ENCODE assay signal across 9 mouse cellular contexts in the genomic region with DNA sequence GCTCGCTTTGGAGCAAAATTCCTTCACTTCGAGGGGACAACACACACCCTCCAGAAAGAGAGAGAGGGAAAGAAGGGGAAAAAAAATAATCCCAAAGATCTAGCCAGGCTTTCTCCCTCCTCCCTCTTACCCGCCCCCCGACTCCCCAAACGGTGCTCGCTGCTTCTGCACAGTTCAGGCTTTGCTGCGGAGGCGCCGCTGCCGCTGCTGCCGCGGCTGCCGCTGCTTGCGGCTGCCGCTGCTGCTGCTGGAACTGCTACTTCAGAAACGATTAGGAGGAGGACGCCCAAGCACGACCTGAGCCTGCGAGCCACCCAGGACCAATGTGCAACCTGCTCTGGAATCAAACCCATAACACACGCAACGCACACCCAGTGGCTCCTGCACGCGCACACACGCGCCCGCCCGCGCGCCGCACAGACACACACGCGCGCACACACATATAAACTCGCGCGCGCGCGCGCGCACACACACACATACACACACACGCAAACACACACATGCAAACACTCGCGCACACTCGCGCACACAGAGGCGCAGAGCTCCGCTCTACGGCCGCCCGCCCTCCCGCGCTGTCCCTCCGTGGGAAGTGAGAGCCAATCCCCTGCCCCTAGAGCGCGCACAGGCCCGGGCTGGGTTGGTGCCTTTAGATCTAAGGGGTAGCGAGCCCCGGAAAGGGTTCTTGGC. TPM values are rescaled to one million over a fixed set of nuclear protein-coding genes. Genes with fewer than 3 reads are reported as not detected.
DNase-seq lines count a peak whose midpoint lies in the region; ATAC-seq lines count a peak whose summit lies in the region.
"Had no signal": no experiment of that assay in that cellular context is flagged by ENCODE, and none has a peak within 500 bp of the region (broad histone marks: within the 10 kb centered on the region; RNA-seq: fewer than 3 reads in every experiment).

Tenm2 (minus strand) TSS at position 51 of the 687 bp plus-strand sequence.

- peaks cover 18% of the 10 kb centered on the region for H3K27me3 ChIP-seq in embryonic facial prominence, embryonic 12.5 days
- H3K27me3 ChIP-seq in midbrain, embryonic 15.5 days (replicated peaks): no peaks in the 10 kb centered on the region

- no peaks in the 10 kb centered on the region for H3K9me3 ChIP-seq in embryonic facial prominence, embryonic 12.5 days
- H3K9me3 ChIP-seq in midbrain, embryonic 15.5 days: no peaks in the 10 kb centered on the region

- H3K4me2 ChIP-seq in embryonic facial prominence, embryonic 12.5 days (replicated peaks): peak within 1 kb of the TSS; percentile 79
- H3K4me2 ChIP-seq in midbrain, embryonic 15.5 days: peak within 1 kb of the TSS; percentile 63

- peak within 1 kb of the TSS; percentile 77 for H3K27ac ChIP-seq in embryonic facial prominence, embryonic 12.5 days
- H3K27ac ChIP-seq in midbrain, embryonic 15.5 days: peak within 1 kb of the TSS; percentile 99

- peak within 1 kb of the TSS; percentile 63 for H3K9ac ChIP-seq in embryonic facial prominence, embryonic 12.5 days
- H3K9ac ChIP-seq in midbrain, embryonic 15.5 days: peak within 1 kb of the TSS; percentile 81

- DNase-seq in ES-CJ7 (ENCODE audit: low read depth, low spot score): peak; percentile 62
- DNase-seq in adrenal gland, postnatal 14 days: peak; percentile 44
- DNase-seq in heart, postnatal 4 days: peak; percentile 21
- peak; percentile 74 to 87 for DNase-seq in left cerebral cortex, postnatal 14 days (ENCODE audit: low spot score in 2 of 2)
- DNase-seq in testis, postnatal 10 days (ENCODE audit: low spot score): peak; percentile 49
- DNase-seq in c-Kit-positive CD71-positive TER-119-positive erythroid progenitor cells, embryonic 14.5 days (ENCODE audit: low spot score): no peak

- no peaks in the 10 kb centered on the region for H3K36me3 ChIP-seq in embryonic facial prominence, embryonic 12.5 days
- H3K36me3 ChIP-seq in midbrain, embryonic 15.5 days (replicated peaks): no peaks in the 10 kb centered on the region

- H3K4me1 ChIP-seq in embryonic facial prominence, embryonic 12.5 days: peaks cover 8% of the 10 kb centered on the region; the same call in 1 of the 2 replicates
- H3K4me1 ChIP-seq in midbrain, embryonic 15.5 days: peaks cover 29% of the 10 kb centered on the region

- WGBS in embryonic facial prominence, embryonic 12.5 days: under 1% methylated on average over 59 of the region's 59 CpGs
- under 1% methylated on average over 59 of the region's 59 CpGs for WGBS in midbrain, embryonic 15.5 days

- H3K4me3 ChIP-seq in embryonic facial prominence, embryonic 12.5 days: peak within 1 kb of the TSS; percentile 66
- peak within 1 kb of the TSS; percentile 58 for H3K4me3 ChIP-seq in midbrain, embryonic 15.5 days

- ATAC-seq in embryonic facial prominence, embryonic 12.5 days (ENCODE audit: insufficient number of reproducible peaks, insufficient read depth, low FRiP score, low TSS enrichment): peak; percentile 94
- peak; percentile 96 for ATAC-seq in midbrain, embryonic 15.5 days (replicated peaks)

- intact Hi-C loops in left cerebral cortex, postnatal 14 days (cut with DNase I): no loop called here

RNA-seq across cellular contexts. Expression of gene Tenm2, which starts in this region (rescaled TPM):
- 0.41 and 0.68 TPM in 2 replicates for total RNA-seq in adrenal gland, postnatal 14 days (2021)
- 3.4 and 3.8 TPM in 2 replicates for polyA plus RNA-seq in embryonic facial prominence, embryonic 12.5 days (2016; fragmentation: Nextera tagmentation; extraction: Ambion mirVana)
- under 1 TPM; 0.14 to 0.72 TPM for total RNA-seq in heart, postnatal 4 days (2021)
- total RNA-seq in left cerebral cortex, postnatal 14 days (2021): 100 to 1,000 TPM in 1 of 2 experiments, 10 to 100 TPM in 1; 71.1 to 107 TPM
- polyA plus RNA-seq in midbrain, embryonic 15.5 days (2015; fragmentation: Nextera tagmentation; extraction: Ambion mirVana): 67.7 and 92.1 TPM in 2 replicates
- total RNA-seq: common myeloid progenitor, adult 5-6 weeks had no signal

Comparison
In these comparisons a context has a peak if more than half of its experiments do, and no peak if none do; other contexts are left out.
1. RNA of gene Tenm2 (total RNA-seq): 71.1 to 107 TPM in left cerebral cortex, postnatal 14 days; 0.14 to 0.72 TPM in heart, postnatal 4 days and 0.41 to 0.68 TPM in adrenal gland, postnatal 14 days; every median in the first group is over 10 times any median in the second.
2. RNA of gene Tenm2 (polyA plus RNA-seq): 67.7 to 92.1 TPM in midbrain, embryonic 15.5 days; 3.4 to 3.8 TPM in embryonic facial prominence, embryonic 12.5 days; every median in the first group is over 10 times any median in the second.
3. Peak in DNase-seq in adrenal gland, postnatal 14 days; RNA of the gene not detected or under 1 TPM.
4. Peak in DNase-seq in heart, postnatal 4 days; RNA of the gene not detected or under 1 TPM.